Mouse (Mus musculus) heart, adult 2 months (tissue): ENCODE measurements at regions not wholly inside any gene's neighbourhood (a gene's known extent, or its start where the extent isn't known, plus 50 kb on each side); places are given as distances from the start of the nearest gene placed in this dataset.
"Not testable (repeated sequence)": the region's sequence is repeated elsewhere in the genome, so short reads cannot be mapped to it uniquely, and the experiment has no call there.

Source experiments
- DNase-seq, 2 experiments: peaks; one replicate each; pipeline ENCODE4 v3.0.0; 2021
- H3K27ac ChIP-seq: fragments of 200-600 bp; 2 replicates; pipeline ENCODE4 v1.8.1; 2022
- H3K27me3 ChIP-seq: fragments of 200-500 bp; 2 replicates; pipeline ENCODE4 v1.6.1; 2012; ENCODE audit warnings: mild to moderate bottlenecking, low read length, inconsistent platforms, mixed read lengths; ENCODE audit not compliant: control insufficient read depth, insufficient read depth
- H3K36me3 ChIP-seq: fragments of 200-500 bp; 2 replicates; pipeline ENCODE4 v1.6.1; 2012; ENCODE audit warnings: low read length, inconsistent platforms; ENCODE audit not compliant: control insufficient read depth, insufficient read depth
- H3K4me1 ChIP-seq: fragments of 200-500 bp; 2 replicates; pipeline ENCODE4 v1.6.1; 2011; ENCODE audit warnings: low read length; ENCODE audit not compliant: control insufficient read depth, insufficient read depth
- H3K4me3 ChIP-seq: fragments of 200-600 bp; 2 replicates; pipeline ENCODE4 v1.8.1; 2022
- H3K79me2 ChIP-seq: fragments of 200-500 bp; replicated peaks from 2 replicates; pipeline ENCODE4 v1.6.1; 2012; ENCODE audit warnings: mild to moderate bottlenecking, inconsistent platforms, low read length, moderate library complexity, mixed read lengths; ENCODE audit not compliant: control insufficient read depth, insufficient read depth
- H3K9ac ChIP-seq: fragments of 200-500 bp; 2 replicates; pipeline ENCODE4 v1.6.1; 2012; ENCODE audit warnings: low read depth, mild to moderate bottlenecking, control low read depth, inconsistent platforms, low read length, mixed read lengths
- CTCF ChIP-seq: fragments of 200-600 bp; IDR thresholded peaks from 2 replicates; pipeline ENCODE4 v1.8.1; 2022; ENCODE audit warnings: antibody characterized with exemption, mild to moderate bottlenecking, moderate library complexity
- EP300 ChIP-seq: fragments of 200-500 bp; IDR thresholded peaks from 2 replicates; pipeline ENCODE4 v1.6.1; 2011; ENCODE audit warnings: low read depth, low read length, control low read depth; ENCODE audit not compliant: insufficient read depth
- POLR2A ChIP-seq: fragments of 200-500 bp; IDR thresholded peaks from 2 replicates; pipeline ENCODE4 v1.6.1; 2011; ENCODE audit warnings: mild to moderate bottlenecking, low read depth, low read length, control low read depth; ENCODE audit not compliant: insufficient read depth
- WGBS: fragments of 180-500 bp; shearing (Covaris S2); methylation state at CpG from one replicate; pipeline ENCODE4 v1.1.7; 2018; 5-methylcytosine and 5-hydroxymethylcytosine counted together
- intact Hi-C: fragments of 180-260 bp; cut with DNase I; formaldehyde crosslinking; loops from one replicate; pipeline ENCODE4 v1.15.1; 2025

DNA sequence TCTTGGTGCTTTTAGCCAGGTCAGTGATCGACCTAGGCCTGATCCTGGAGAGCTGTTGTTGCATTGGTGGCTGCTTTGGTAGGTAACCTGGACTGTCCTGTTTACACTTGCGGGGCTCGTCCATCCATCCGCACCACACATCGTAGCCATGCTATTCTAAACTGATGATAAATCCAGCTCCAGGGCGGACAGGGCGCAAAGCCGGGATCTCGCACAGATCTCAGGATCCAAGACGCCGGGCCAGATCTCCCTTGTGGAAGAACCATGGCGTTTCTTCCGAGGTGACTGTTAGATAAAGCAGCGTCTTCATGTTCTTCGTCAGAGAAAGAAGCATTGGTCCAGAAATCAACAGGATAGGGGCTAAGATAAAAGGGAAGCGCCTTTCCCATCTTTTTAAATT lies 115.6 kb downstream of the Sec16b start:
- H3K36me3 ChIP-seq, intact Hi-C loops, H3K27ac ChIP-seq, H3K27me3 ChIP-seq, DNase-seq, H3K79me2 ChIP-seq, H3K9ac ChIP-seq, H3K4me3 ChIP-seq, H3K4me1 ChIP-seq: not testable (repeated sequence)
- whole genome bisulfite sequencing, result 86% methylated on average over 16 of the region's 16 CpGs

DNA sequence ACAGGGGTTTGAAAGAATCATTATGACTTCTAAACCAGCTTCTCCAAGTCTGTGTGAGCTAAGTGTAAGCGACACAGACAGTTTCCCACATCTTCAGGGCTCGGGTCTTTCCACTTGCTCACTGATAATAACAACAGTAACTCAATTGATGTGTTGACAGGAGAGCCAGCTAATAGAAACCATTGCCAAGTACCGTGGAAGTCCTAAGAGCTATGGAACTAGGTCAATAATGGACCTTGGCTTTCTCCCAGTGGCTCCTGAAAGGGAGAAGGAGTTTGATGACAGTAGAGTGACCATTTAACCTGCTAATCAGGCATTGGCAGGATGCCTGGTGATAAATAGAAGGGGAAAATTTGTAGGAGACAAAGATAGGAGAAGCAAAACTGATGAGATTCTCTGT lies 126.1 kb downstream of the Sec16b start:
- no peak for TF ChIP-seq CTCF
- no peak for TF ChIP-seq POLR2A
- no peak for TF ChIP-seq EP300

DNA sequence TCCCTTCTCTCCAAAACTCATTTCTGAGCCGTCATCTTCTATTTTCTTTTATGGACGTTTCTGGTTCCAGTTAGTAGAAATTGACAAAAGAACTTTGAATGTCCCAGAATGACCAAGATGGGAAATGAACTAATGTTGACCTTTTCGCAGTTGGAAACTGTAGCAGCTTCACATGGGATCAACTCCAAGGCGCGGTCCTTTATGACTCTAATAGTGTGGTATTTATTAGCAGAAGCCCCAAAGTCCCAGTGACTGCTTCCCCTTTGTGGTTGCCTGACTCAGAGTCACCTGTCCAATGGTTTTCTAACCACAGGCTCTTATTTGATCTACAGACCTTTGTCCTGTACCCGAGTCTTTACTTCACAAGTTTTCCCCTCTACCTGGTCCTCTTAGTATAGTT lies 126.9 kb downstream of the Sec16b start:
- Histone ChIP-seq H3K27me3 (no peaks in the 10 kb centered on the region), H3K79me2 (no peaks in the 10 kb centered on the region), H3K9ac (no peak overlapping the region), H3K27ac (no peak overlapping the region), H3K4me3 (no peak overlapping the region), H3K4me1 (no peaks in the 10 kb centered on the region), H3K36me3 (no peaks in the 10 kb centered on the region)
- intact Hi-C loops, result no loop called here
- TF ChIP-seq CTCF, result no peak
- no peak for TF ChIP-seq EP300
- TF ChIP-seq POLR2A, result no peak
- DNase-seq, result no peak
- 78% methylated on average over 6 of the region's 6 CpGs for WGBS

More for the DNA sequence above, 126.1 kb downstream of the Sec16b start:
- Histone ChIP-seq H3K4me1 (no peaks in the 10 kb centered on the region), H3K4me3 (no peak overlapping the region), H3K9ac (no peak overlapping the region), H3K79me2 (no peaks in the 10 kb centered on the region), H3K27ac (no peak overlapping the region), H3K36me3 (no peaks in the 10 kb centered on the region), H3K27me3 (no peaks in the 10 kb centered on the region)
- no peak for DNase-seq
- intact Hi-C loops, result no loop called here
- 20% methylated on average over 3 of the region's 3 CpGs for WGBS

DNA sequence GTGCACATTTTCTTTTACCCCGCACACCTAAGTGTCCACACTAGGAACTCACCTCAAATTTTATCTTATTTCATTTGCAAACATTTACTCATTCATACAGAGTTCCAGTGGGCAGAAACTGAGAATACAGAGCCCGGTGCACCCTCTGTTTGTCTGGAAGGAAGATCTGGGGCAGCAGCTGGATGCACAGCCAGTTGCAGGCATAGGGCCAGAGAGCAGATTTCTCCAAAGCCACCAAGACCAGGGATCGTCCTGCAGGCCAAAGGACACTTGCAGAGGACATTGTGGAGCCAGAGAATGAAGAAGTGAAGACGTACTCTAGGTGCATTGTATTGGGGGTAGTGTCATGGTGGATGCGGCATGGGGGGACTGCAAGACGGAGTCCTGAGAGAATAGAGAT lies 129.2 kb downstream of the Sec16b start:
- no peak for DNase-seq
- Histone ChIP-seq H3K27me3 (no peaks in the 10 kb centered on the region), H3K36me3 (no peaks in the 10 kb centered on the region), H3K9ac (no peak overlapping the region), H3K27ac (no peak overlapping the region), H3K4me3 (no peak overlapping the region), H3K4me1 (no peaks in the 10 kb centered on the region), H3K79me2 (no peaks in the 10 kb centered on the region)
- TF ChIP-seq POLR2A (no peak), CTCF (no peak), EP300 (no peak)
- whole genome bisulfite sequencing, result 79% methylated on average over 6 of the region's 6 CpGs
- intact Hi-C loops, result no loop called here

DNA sequence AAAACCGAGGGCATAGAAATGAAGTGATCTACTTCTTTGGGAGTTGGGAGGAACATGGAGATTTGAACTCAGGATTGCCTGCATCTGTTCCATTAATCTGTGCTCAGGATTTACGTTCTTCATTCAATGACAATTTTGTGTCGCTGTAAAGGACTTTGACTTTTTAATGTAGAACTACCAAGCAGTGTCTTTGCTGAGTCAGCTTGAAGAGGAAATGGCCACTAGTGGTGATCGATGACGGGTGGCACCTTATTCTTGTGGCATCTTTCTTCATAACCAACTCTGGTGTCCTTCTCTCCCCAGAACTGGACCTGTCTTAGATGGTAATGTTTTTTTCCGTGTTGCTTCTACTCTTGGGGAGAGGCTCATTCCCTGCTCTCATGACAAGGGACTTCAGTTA lies 137.0 kb downstream of the Sec16b start:
- intact Hi-C loops, result no loop called here

GRCm38 (mm10) chr1:157645682-157646421 lies 139.3 kb downstream of the Sec16b start:
- 77% methylated on average over 8 of the region's 8 CpGs for whole genome bisulfite sequencing
- intact Hi-C loops, result no loop called here
- no peak overlapping the region for H3K4me3 ChIP-seq

More for the DNA sequence above, 137.0 kb downstream of the Sec16b start:
- no peak overlapping the region for H3K27ac ChIP-seq
- no peaks in the 10 kb centered on the region for H3K36me3 ChIP-seq
- H3K4me1 ChIP-seq, result no peaks in the 10 kb centered on the region
- no peak overlapping the region for H3K9ac ChIP-seq
- TF ChIP-seq POLR2A (no peak), EP300 (no peak)
- DNase-seq, result no peak
- H3K4me3 ChIP-seq, result no peak overlapping the region
- H3K79me2 ChIP-seq, result no peaks in the 10 kb centered on the region
- no peaks in the 10 kb centered on the region for H3K27me3 ChIP-seq
- WGBS, result 82% methylated on average over 6 of the region's 6 CpGs

GRCm38 (mm10) chr1:157655446-157655845 lies 148.9 kb downstream of the Sec16b start:
- no peaks in the 10 kb centered on the region for H3K27me3 ChIP-seq
- intact Hi-C loops, result no loop called here
- no peak overlapping the region for H3K27ac ChIP-seq
- DNase-seq, result no peak
- no peak for TF ChIP-seq CTCF
- 64% methylated on average over 4 of the region's 4 CpGs for WGBS
- no peaks in the 10 kb centered on the region for H3K4me1 ChIP-seq
- no peak overlapping the region for H3K4me3 ChIP-seq
- H3K79me2 ChIP-seq, result no peaks in the 10 kb centered on the region
- H3K36me3 ChIP-seq, result no peaks in the 10 kb centered on the region
- no peak overlapping the region for H3K9ac ChIP-seq

More at GRCm38 (mm10) chr1:157645682-157646421, 139.3 kb downstream of the Sec16b start:
- H3K9ac ChIP-seq, result no peak overlapping the region
- H3K36me3 ChIP-seq, result no peaks in the 10 kb centered on the region
- H3K79me2 ChIP-seq, result no peaks in the 10 kb centered on the region
- H3K27me3 ChIP-seq, result no peaks in the 10 kb centered on the region
- no peak for DNase-seq
- TF ChIP-seq CTCF (no peak), EP300 (no peak), POLR2A (no peak)
- H3K27ac ChIP-seq, result no peak overlapping the region
- no peaks in the 10 kb centered on the region for H3K4me1 ChIP-seq
